Mouse (Mus musculus): ENCODE measurements at regions not wholly inside any gene's neighbourhood (a gene's known extent, or its start where the extent isn't known, plus 50 kb on each side); places are given as distances from the start of the nearest gene placed in this dataset.

- no peaks in the 10 kb centered on the region for H3K9me3 ChIP-seq (ENCODE audit: control insufficient read depth, low read length)
- DNase-seq (ENCODE audit: low spot score) (no peak), ATAC-seq (replicated peaks; ENCODE audit: low FRiP score, low TSS enrichment, low read depth) (no peak)
- H3K36me3 ChIP-seq (ENCODE audit: control insufficient read depth, insufficient read depth, low read length) = no peaks in the 10 kb centered on the region
- H3K27ac ChIP-seq (ENCODE audit: low read depth) = no peak overlapping the region
- H3K4me1 ChIP-seq (replicated peaks; ENCODE audit: control insufficient read depth, insufficient read depth, low read length) = no peaks in the 10 kb centered on the region
- H3K4me2 ChIP-seq (ENCODE audit: low read length) = no peak overlapping the region
- H3K27me3 ChIP-seq (replicated peaks; ENCODE audit: control insufficient read depth, insufficient read depth, low read length) = no peaks in the 10 kb centered on the region
- no peak overlapping the region for H3K4me3 ChIP-seq (ENCODE audit: low read depth, low read length)
- WGBS = 80% methylated on average over 2 of the region's 2 CpGs
- no peak overlapping the region for H3K9ac ChIP-seq (ENCODE audit: low read length)
Observed at GRCm38 (mm10) chr2:114776176-114776575, 121.4 kb upstream of the Dph6 start.

- ATAC-seq (replicated peaks; ENCODE audit: low FRiP score, low TSS enrichment, low read depth) (no peak), DNase-seq (ENCODE audit: low spot score) (no peak)
- no peaks in the 10 kb centered on the region for H3K27me3 ChIP-seq (replicated peaks; ENCODE audit: control insufficient read depth, insufficient read depth, low read length)
- no peak overlapping the region for H3K9ac ChIP-seq (ENCODE audit: low read length)
- no peaks in the 10 kb centered on the region for H3K9me3 ChIP-seq (ENCODE audit: control insufficient read depth, low read length)
- no peaks in the 10 kb centered on the region for H3K36me3 ChIP-seq (ENCODE audit: control insufficient read depth, insufficient read depth, low read length)
- H3K4me2 ChIP-seq (ENCODE audit: low read length) = no peak overlapping the region
- no peak overlapping the region for H3K4me3 ChIP-seq (ENCODE audit: low read depth, low read length)
- WGBS = 59% methylated on average over 6 of the region's 6 CpGs
- no peak overlapping the region for H3K27ac ChIP-seq (ENCODE audit: low read depth)
- H3K4me1 ChIP-seq (replicated peaks; ENCODE audit: control insufficient read depth, insufficient read depth, low read length) = peaks cover 5% of the 10 kb centered on the region
Observed at GRCm38 (mm10) chr2:114782450-114782849, 127.7 kb upstream of the Dph6 start.

- H3K27me3 ChIP-seq (replicated peaks; ENCODE audit: control insufficient read depth, insufficient read depth, low read length) = no peaks in the 10 kb centered on the region
- no peaks in the 10 kb centered on the region for H3K36me3 ChIP-seq (ENCODE audit: control insufficient read depth, insufficient read depth, low read length)
- no peak overlapping the region for H3K9ac ChIP-seq (ENCODE audit: low read length)
- H3K4me3 ChIP-seq (ENCODE audit: low read depth, low read length) = no peak overlapping the region
- no peak overlapping the region for H3K4me2 ChIP-seq (ENCODE audit: low read length)
- H3K4me1 ChIP-seq (replicated peaks; ENCODE audit: control insufficient read depth, insufficient read depth, low read length) = peaks cover 5% of the 10 kb centered on the region
- ATAC-seq (replicated peaks; ENCODE audit: low FRiP score, low TSS enrichment, low read depth) (no peak), DNase-seq (ENCODE audit: low spot score) (no peak)
- no peaks in the 10 kb centered on the region for H3K9me3 ChIP-seq (ENCODE audit: control insufficient read depth, low read length)
- no peak overlapping the region for H3K27ac ChIP-seq (ENCODE audit: low read depth)
Observed at GRCm38 (mm10) chr2:114784191-114784590, 129.4 kb upstream of the Dph6 start.

DNA sequence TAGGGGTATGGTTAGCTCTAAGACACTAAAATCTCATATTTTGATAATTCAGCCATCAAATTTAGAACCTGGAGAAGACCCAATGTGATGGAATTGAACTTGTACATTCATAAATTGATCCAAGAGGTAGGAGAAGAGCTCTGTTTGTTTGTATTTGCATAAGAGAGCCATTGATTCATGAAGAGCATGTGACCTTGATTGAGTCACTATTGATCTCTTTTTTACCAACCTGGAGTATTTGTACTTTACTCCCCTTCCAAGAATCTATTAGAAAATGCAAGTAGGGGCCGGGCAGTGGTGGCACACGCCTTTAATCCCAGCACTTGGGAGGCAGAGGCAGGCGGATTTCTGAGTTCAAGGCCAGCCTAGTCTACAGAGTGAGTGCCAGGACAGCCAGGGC lies 133.5 kb upstream of the Dph6 start:
- Histone ChIP-seq H3K36me3 (ENCODE audit: control insufficient read depth, insufficient read depth, low read length) (no peaks in the 10 kb centered on the region), H3K9ac (ENCODE audit: low read length) (no peak overlapping the region), H3K4me3 (ENCODE audit: low read depth, low read length) (no peak overlapping the region), H3K4me1 (replicated peaks; ENCODE audit: control insufficient read depth, insufficient read depth, low read length) (peaks cover 5% of the 10 kb centered on the region), H3K27ac (ENCODE audit: low read depth) (no peak overlapping the region), H3K27me3 (replicated peaks; ENCODE audit: control insufficient read depth, insufficient read depth, low read length) (no peaks in the 10 kb centered on the region), H3K9me3 (ENCODE audit: control insufficient read depth, low read length) (no peaks in the 10 kb centered on the region), H3K4me2 (ENCODE audit: low read length) (no peak overlapping the region)
- ATAC-seq (replicated peaks; ENCODE audit: low FRiP score, low TSS enrichment, low read depth) (no peak), DNase-seq (ENCODE audit: low spot score) (no peak)
- WGBS = 96% methylated on average over 3 of the region's 3 CpGs

- Histone ChIP-seq H3K4me3 (ENCODE audit: low read depth, low read length) (no peak overlapping the region), H3K27me3 (replicated peaks; ENCODE audit: control insufficient read depth, insufficient read depth, low read length) (no peaks in the 10 kb centered on the region), H3K9ac (ENCODE audit: low read length) (no peak overlapping the region), H3K27ac (ENCODE audit: low read depth) (no peak overlapping the region), H3K4me1 (replicated peaks; ENCODE audit: control insufficient read depth, insufficient read depth, low read length) (no peaks in the 10 kb centered on the region), H3K36me3 (ENCODE audit: control insufficient read depth, insufficient read depth, low read length) (no peaks in the 10 kb centered on the region), H3K4me2 (ENCODE audit: low read length) (no peak overlapping the region), H3K9me3 (ENCODE audit: control insufficient read depth, low read length) (no peaks in the 10 kb centered on the region)
- ATAC-seq (replicated peaks; ENCODE audit: low FRiP score, low TSS enrichment, low read depth) (no peak), DNase-seq (ENCODE audit: low spot score) (no peak)
- 92% methylated on average over 6 of the region's 6 CpGs for WGBS
Observed at GRCm38 (mm10) chr2:114796630-114797290, 142.0 kb upstream of the Dph6 start.

- Histone ChIP-seq H3K9ac (ENCODE audit: low read length) (no peak overlapping the region), H3K4me3 (ENCODE audit: low read depth, low read length) (no peak overlapping the region), H3K4me2 (ENCODE audit: low read length) (no peak overlapping the region), H3K4me1 (replicated peaks; ENCODE audit: control insufficient read depth, insufficient read depth, low read length) (no peaks in the 10 kb centered on the region), H3K9me3 (ENCODE audit: control insufficient read depth, low read length) (no peaks in the 10 kb centered on the region), H3K36me3 (ENCODE audit: control insufficient read depth, insufficient read depth, low read length) (no peaks in the 10 kb centered on the region), H3K27me3 (replicated peaks; ENCODE audit: control insufficient read depth, insufficient read depth, low read length) (no peaks in the 10 kb centered on the region), H3K27ac (ENCODE audit: low read depth) (no peak overlapping the region)
- 37% methylated on average over 1 of the region's 1 CpGs for WGBS
- ATAC-seq (replicated peaks; ENCODE audit: low FRiP score, low TSS enrichment, low read depth) = no peak
- no peak for DNase-seq (ENCODE audit: low spot score)
Observed at GRCm38 (mm10) chr2:114797291-114797650, 142.5 kb upstream of the Dph6 start.

DNA sequence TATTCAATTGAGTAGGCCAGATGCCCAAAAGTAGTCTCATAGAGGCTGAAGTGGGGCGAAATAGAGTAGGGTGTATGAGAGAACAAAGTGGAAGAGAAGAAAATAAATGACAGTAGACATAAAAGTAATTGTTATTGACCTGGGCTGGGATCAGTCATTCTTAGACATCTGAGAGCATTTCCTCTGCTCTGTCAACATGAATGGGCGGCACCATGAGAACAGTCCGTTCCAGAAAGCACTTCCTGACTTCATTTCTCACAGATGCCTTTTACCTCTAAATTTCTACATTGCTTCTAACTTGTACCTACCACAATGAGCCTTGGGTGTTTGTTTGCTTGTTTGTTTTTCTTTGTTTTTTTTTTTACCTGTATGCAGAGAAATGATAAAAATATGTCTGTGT lies 148.5 kb upstream of the Dph6 start:
- Histone ChIP-seq H3K27me3 (replicated peaks; ENCODE audit: control insufficient read depth, insufficient read depth, low read length) (no peaks in the 10 kb centered on the region), H3K4me1 (replicated peaks; ENCODE audit: control insufficient read depth, insufficient read depth, low read length) (no peaks in the 10 kb centered on the region), H3K4me3 (ENCODE audit: low read depth, low read length) (no peak overlapping the region), H3K4me2 (ENCODE audit: low read length) (no peak overlapping the region), H3K9me3 (ENCODE audit: control insufficient read depth, low read length) (no peaks in the 10 kb centered on the region), H3K9ac (ENCODE audit: low read length) (no peak overlapping the region), H3K27ac (ENCODE audit: low read depth) (no peak overlapping the region), H3K36me3 (ENCODE audit: control insufficient read depth, insufficient read depth, low read length) (no peaks in the 10 kb centered on the region)
- ATAC-seq (replicated peaks; ENCODE audit: low FRiP score, low TSS enrichment, low read depth) = no peak
- 74% methylated on average over 3 of the region's 3 CpGs for WGBS
- DNase-seq (ENCODE audit: low spot score) = no peak

- DNase-seq (ENCODE audit: low spot score) (no peak), ATAC-seq (replicated peaks; ENCODE audit: low FRiP score, low TSS enrichment, low read depth) (no peak)
- H3K36me3 ChIP-seq (ENCODE audit: control insufficient read depth, insufficient read depth, low read length) = no peaks in the 10 kb centered on the region
- no peaks in the 10 kb centered on the region for H3K4me1 ChIP-seq (replicated peaks; ENCODE audit: control insufficient read depth, insufficient read depth, low read length)
- H3K27ac ChIP-seq (ENCODE audit: low read depth) = no peak overlapping the region
- H3K9me3 ChIP-seq (ENCODE audit: control insufficient read depth, low read length) = no peaks in the 10 kb centered on the region
- H3K4me2 ChIP-seq (ENCODE audit: low read length) = no peak overlapping the region
- H3K27me3 ChIP-seq (replicated peaks; ENCODE audit: control insufficient read depth, insufficient read depth, low read length) = no peaks in the 10 kb centered on the region
- H3K9ac ChIP-seq (ENCODE audit: low read length) = no peak overlapping the region
- WGBS = 53% methylated on average over 3 of the region's 3 CpGs
- H3K4me3 ChIP-seq (ENCODE audit: low read depth, low read length) = no peak overlapping the region
Observed at GRCm38 (mm10) chr2:114803928-114804327, 149.2 kb upstream of the Dph6 start.

- no peaks in the 10 kb centered on the region for H3K4me1 ChIP-seq (replicated peaks; ENCODE audit: control insufficient read depth, insufficient read depth, low read length)
- H3K4me3 ChIP-seq (ENCODE audit: low read depth, low read length) = no peak overlapping the region
- no peak overlapping the region for H3K4me2 ChIP-seq (ENCODE audit: low read length)
- H3K27me3 ChIP-seq (replicated peaks; ENCODE audit: control insufficient read depth, insufficient read depth, low read length) = no peaks in the 10 kb centered on the region
- H3K36me3 ChIP-seq (ENCODE audit: control insufficient read depth, insufficient read depth, low read length) = no peaks in the 10 kb centered on the region
- H3K9me3 ChIP-seq (ENCODE audit: control insufficient read depth, low read length) = no peaks in the 10 kb centered on the region
- WGBS = 80% methylated on average over 3 of the region's 3 CpGs
- no peak overlapping the region for H3K9ac ChIP-seq (ENCODE audit: low read length)
- H3K27ac ChIP-seq (ENCODE audit: low read depth) = no peak overlapping the region
- DNase-seq (ENCODE audit: low spot score) = no peak
- no peak for ATAC-seq (replicated peaks; ENCODE audit: low FRiP score, low TSS enrichment, low read depth)
Observed at GRCm38 (mm10) chr2:114805436-114806047, 150.8 kb upstream of the Dph6 start.
